Mouse (Mus musculus): Measurements from ENCODE around the gene 2410002F23Rik.
A peak's percentile ranks its signal among the peaks of the same experiment; 100 is the strongest.
"Not testable (repeated sequence)": the region's sequence is repeated elsewhere in the genome, so short reads cannot be mapped to it uniquely, and the experiment has no call there.

2410002F23Rik gene

GRCm38 (mm10) chr7:44246055-44246983 is at the start of gene 2410002F23Rik, which contains the start of gene 1700028J19Rik:
Gene 2410002F23Rik (plus strand): TSS chr7:44246722.
Gene 1700028J19Rik (minus strand): TSS chr7:44246695.
- peak; percentile 88 to 89 for DNase-seq

GRCm38 (mm10) chr7:44197891-44198290 is 48.6 kb upstream of the 2410002F23Rik start, which contains the start of gene Klk1b3:
Gene Klk1b3 (plus strand): TSS chr7:44198191.
- no peak for DNase-seq

- DNase-seq, result not testable (repeated sequence)
These were observed 39.4 kb upstream of the 2410002F23Rik start, which contains the start of gene Klk1b4 for GRCm38 (mm10) chr7:44207135-44207534. Gene Klk1b4 (plus strand): TSS chr7:44207435.

- DNase-seq, result no peak
These were observed 38.2 kb upstream of the 2410002F23Rik start for GRCm38 (mm10) chr7:44208307-44208706.

- no peak for DNase-seq
These were observed 30.9 kb upstream of the 2410002F23Rik start, which contains the start of gene Klk1b5 for GRCm38 (mm10) chr7:44215645-44216044. Gene Klk1b5 (plus strand): TSS chr7:44215945.

GRCm38 (mm10) chr7:44221601-44222000 is 24.9 kb upstream of the 2410002F23Rik start:
- DNase-seq, result not testable (repeated sequence)

- not testable (repeated sequence) for DNase-seq
These were observed 24.2 kb upstream of the 2410002F23Rik start for GRCm38 (mm10) chr7:44222335-44222734.

GRCm38 (mm10) chr7:44225076-44225475 is 21.4 kb upstream of the 2410002F23Rik start, which contains the start of gene Klk1:
Gene Klk1 (plus strand): TSS chr7:44225360.
- DNase-seq, result peak; percentile 44 to 67

GRCm38 (mm10) chr7:44235909-44236308 is 10.6 kb upstream of the 2410002F23Rik start, which contains the start of gene Gm36864:
Gene Gm36864 (plus strand): TSS chr7:44236177.
- no peak for DNase-seq

GRCm38 (mm10) chr7:44239913-44240312 is 6.6 kb upstream of the 2410002F23Rik start:
- DNase-seq, result no peak

- no peak for DNase-seq
These were observed 5.8 kb upstream of the 2410002F23Rik start for GRCm38 (mm10) chr7:44240712-44241111.

GRCm38 (mm10) chr7:44241163-44241562 is 5.4 kb upstream of the 2410002F23Rik start:
- DNase-seq, result no peak

GRCm38 (mm10) chr7:44244080-44244479 is 2.4 kb upstream of the 2410002F23Rik start:
- no peak for DNase-seq

- peak; percentile 38 to 44 for DNase-seq
These were observed 505 bp downstream of the 2410002F23Rik start for GRCm38 (mm10) chr7:44246984-44247470.

- no peak for DNase-seq
These were observed 1.4 kb downstream of the 2410002F23Rik start for GRCm38 (mm10) chr7:44247971-44248370.

GRCm38 (mm10) chr7:44249248-44249647 is 2.7 kb downstream of the 2410002F23Rik start:
- DNase-seq, result no peak

- DNase-seq, result not testable (repeated sequence)
These were observed 4.3 kb downstream of the 2410002F23Rik start for GRCm38 (mm10) chr7:44250732-44251275.

GRCm38 (mm10) chr7:44253023-44253616 is 6.6 kb downstream of the 2410002F23Rik start:
- DNase-seq, result no peak

- DNase-seq, result no peak
These were observed 8.4 kb downstream of the 2410002F23Rik start for GRCm38 (mm10) chr7:44254930-44255329.

GRCm38 (mm10) chr7:44257278-44257677 is 10.8 kb downstream of the 2410002F23Rik start, which contains the start of gene Acp4:
Gene Acp4 (minus strand): TSS chr7:44257378.
- DNase-seq, result no peak

GRCm38 (mm10) chr7:44260410-44260809 is 13.9 kb downstream of the 2410002F23Rik start:
- DNase-seq, result no peak

GRCm38 (mm10) chr7:44261147-44261546 is 14.6 kb downstream of the 2410002F23Rik start, which contains the start of gene Gm15517:
Gene Gm15517 (plus strand): TSS chr7:44261447.
- DNase-seq, result no peak

Measured in kidney, adult 8-10 months (tissue).